Mouse (Mus musculus): ENCODE measurements around the gene Kdm4c.
"Not testable (repeated sequence)": the region's sequence is repeated elsewhere in the genome, so short reads cannot be mapped to it uniquely, and the experiment has no call there.

DNA sequence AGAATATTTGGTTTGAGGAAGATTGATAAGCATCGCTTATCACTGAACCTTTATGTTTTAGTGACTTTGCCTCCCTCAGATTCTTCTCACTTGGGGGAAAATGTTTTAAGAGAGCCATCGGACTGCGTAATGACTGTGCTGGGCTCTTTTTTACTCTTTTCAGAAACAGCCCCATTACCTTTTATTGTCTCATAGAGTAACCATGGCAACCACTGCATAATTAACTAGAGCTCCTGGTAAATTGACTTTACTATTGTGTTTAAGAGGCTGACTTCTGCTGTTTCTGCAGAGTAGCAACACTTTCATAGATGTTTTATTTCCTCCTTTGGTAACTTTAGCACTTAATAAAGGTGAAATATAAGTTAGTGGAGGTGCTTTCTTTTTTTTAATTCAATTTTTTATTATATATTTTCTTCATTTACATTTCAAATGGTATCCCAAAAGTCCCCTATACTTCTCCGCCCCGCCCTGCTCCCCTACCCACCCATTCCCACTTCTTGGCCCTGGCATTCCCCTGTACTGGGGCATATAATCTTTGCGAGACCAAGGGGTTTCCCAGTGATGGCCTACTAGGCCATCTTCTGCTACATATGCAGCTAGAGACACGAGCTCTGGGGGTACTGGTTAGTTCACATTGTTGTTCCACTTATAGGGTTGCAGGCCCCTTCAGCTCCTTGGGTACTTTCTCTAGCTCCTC is 159.5 kb downstream of the Kdm4c start:
- not testable (repeated sequence) for TF ChIP-seq CTCF, POLR2A (IDR thresholded peaks at IDR 0.05; ENCODE audit: insufficient read depth, low read depth, low read length)

Measured in olfactory bulb, adult 2 months (tissue).